8 mouse cellular contexts compared by ENCODE assay signal in genomic region chr11:69758971-69759721, GRCm38 (mm10). TPM values are rescaled to one million over a fixed set of nuclear protein-coding genes. Genes with fewer than 3 reads are reported as not detected.
DNase-seq lines count a peak whose midpoint lies in the region; ATAC-seq lines count a peak whose summit lies in the region.

No protein-coding gene starts in this region.

- peak; percentile 91 for ATAC-seq in hindbrain, embryonic 15.5 days (ENCODE audit: low FRiP score, low read depth)

- H3K36me3 ChIP-seq in hindbrain, embryonic 15.5 days: no peaks in the 10 kb centered on the region

- H3K27me3 ChIP-seq in hindbrain, embryonic 15.5 days: no peaks in the 10 kb centered on the region

- H3K9me3 ChIP-seq in hindbrain, embryonic 15.5 days: no peaks in the 10 kb centered on the region

- H3K9ac ChIP-seq in hindbrain, embryonic 15.5 days: peak overlapping the region; percentile 62

- peak overlapping the region; percentile 97 for H3K27ac ChIP-seq in hindbrain, embryonic 15.5 days (replicated peaks)

- H3K4me1 ChIP-seq in hindbrain, embryonic 15.5 days (replicated peaks): peaks cover 49% of the 10 kb centered on the region

- DNase-seq in ZHBTc4 (ENCODE audit: low read depth, low spot score): peak; percentile 97
- peak; percentile 90 to 94 for DNase-seq in cerebellum, postnatal 25 days
- peak; percentile 85 to 90 for DNase-seq in frontal cortex, postnatal 36 days (ENCODE audit: low spot score in 2 of 2)
- DNase-seq in left cerebral cortex, adult 11 months (ENCODE audit: low spot score): peak; percentile 79
- DNase-seq in lung, postnatal 36 days: peak; percentile 95
- peak; percentile 93 to 94 for DNase-seq in right cerebral cortex, postnatal 10 days (ENCODE audit: low spot score in 2 of 2)
- DNase-seq in yolk sac, embryonic 10.5 days (ENCODE audit: low spot score): peak; percentile 96

- under 1% methylated on average over 37 of the region's 37 CpGs for WGBS in hindbrain, embryonic 15.5 days

- H3K4me2 ChIP-seq in hindbrain, embryonic 15.5 days: peak overlapping the region; percentile 79

- peak overlapping the region; percentile 46 for H3K4me3 ChIP-seq in hindbrain, embryonic 15.5 days

RNA-seq across cellular contexts. Expression of gene Polr2a, which starts 0.7 kb away (rescaled TPM):
- 15.6 and 16.6 TPM in 2 replicates for polyA plus RNA-seq in hindbrain, embryonic 15.5 days (2015; fragmentation: Nextera tagmentation; extraction: Ambion mirVana)

RNA-seq across cellular contexts. Expression of gene Slc35g3, which starts 2.6 kb away (rescaled TPM):
- polyA plus RNA-seq in hindbrain, embryonic 15.5 days (2015; fragmentation: Nextera tagmentation; extraction: Ambion mirVana): 0.51 and 0.66 TPM in 2 replicates

RNA-seq across cellular contexts. Expression of gene Zbtb4, which starts 6.6 kb away (rescaled TPM):
- polyA plus RNA-seq in hindbrain, embryonic 15.5 days (2015; fragmentation: Nextera tagmentation; extraction: Ambion mirVana): 5.2 and 5.3 TPM in 2 replicates

RNA-seq across cellular contexts. Expression of gene Chrnb1, which starts 36.6 kb away (rescaled TPM):
- polyA plus RNA-seq in hindbrain, embryonic 15.5 days (2015; fragmentation: Nextera tagmentation; extraction: Ambion mirVana): 1.2 and 2.2 TPM in 2 replicates

RNA-seq across cellular contexts. Expression of gene Fgf11, which starts 42.5 kb away (rescaled TPM):
- 5.7 and 7.1 TPM in 2 replicates for polyA plus RNA-seq in hindbrain, embryonic 15.5 days (2015; fragmentation: Nextera tagmentation; extraction: Ambion mirVana)

Comparison
In these comparisons a context has a peak if more than half of its experiments do, and no peak if none do; other contexts are left out.
1. Peak in every context shown above with its lines: DNase-seq, ATAC-seq, H3K4me3 ChIP-seq and H3K27ac ChIP-seq.